Mouse (Mus musculus): ENCODE results near the gene Ltb4r2.

DNA sequence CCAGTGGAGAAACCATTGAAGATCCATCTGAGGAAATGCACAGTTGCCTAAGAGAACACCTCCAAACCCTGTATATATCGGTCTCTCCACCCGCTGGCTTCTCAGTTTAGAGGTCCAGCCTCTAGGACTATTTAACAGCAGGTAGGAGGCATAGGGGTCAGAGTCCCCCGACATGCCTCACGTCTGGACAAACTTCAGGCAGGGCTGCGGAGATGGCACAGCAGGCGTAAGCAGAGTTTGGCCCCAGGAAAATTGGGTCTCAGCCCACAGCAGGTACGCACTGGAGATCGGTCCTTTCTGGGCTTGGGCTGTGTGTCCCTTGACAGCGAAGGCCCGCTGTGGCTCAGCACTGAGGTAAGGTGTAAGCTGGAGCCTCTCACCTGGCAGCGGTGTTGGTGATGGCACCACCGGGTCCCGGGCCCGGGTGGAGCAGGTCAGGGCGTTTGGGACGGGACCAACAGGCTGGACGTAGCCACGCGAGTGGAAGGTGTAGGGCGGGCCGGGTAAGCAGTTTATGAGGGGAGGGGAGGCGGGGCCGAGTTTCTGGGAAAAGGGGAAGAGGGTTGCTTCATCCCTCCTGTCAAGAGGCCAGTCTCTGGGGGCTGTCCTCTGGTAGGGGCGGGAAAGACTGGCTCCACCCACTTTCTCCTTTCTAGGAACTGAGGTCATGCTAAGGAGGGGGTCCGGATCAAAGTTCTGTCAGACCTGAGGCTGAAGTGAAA lies 48.1 kb upstream of the Ltb4r2 start:
- no peak for TF ChIP-seq TAL1 (IDR thresholded peaks at IDR 0.05; ENCODE audit: low read length)
- TF ChIP-seq GATA1 (IDR thresholded peaks at IDR 0.05; ENCODE audit: low read length), result no peak
